1 mouse cellular context compared by ENCODE assay signal in genomic region chr14:61529533-61529932, GRCm38 (mm10).
TF ChIP-seq lines count a peak whose summit lies in the region.

No protein-coding gene starts in this region.

TF ChIP-seq in MEL, 35 proteins besides CTCF, POLR2A, EP300 and RAD21 (continued from another document):
- TF ChIP-seq MYC (IDR thresholded peaks at IDR 0.05; ENCODE audit: low read depth, low read length): 0 out of 2 replicates have a peak, but pooled peaks have one; percentile 30
- TF ChIP-seq POLR2AphosphoS5 (IDR thresholded peaks at IDR 0.05; ENCODE audit: borderline replicate concordance, low read depth, low read length): no peak
- TF ChIP-seq TCF12 (IDR thresholded peaks at IDR 0.05; ENCODE audit: low read depth, low read length): 0 out of 2 replicates have a peak, but pooled peaks have one; percentile 22
- peak; percentile 73 for TF ChIP-seq TBP (IDR thresholded peaks at IDR 0.05; ENCODE audit: low read depth, low read length)
- TF ChIP-seq HCFC1 (IDR thresholded peaks at IDR 0.05; ENCODE audit: low read depth, low read length): no peak
- peak; percentile 24; the same call in 1 of the 2 replicates for TF ChIP-seq TAL1 (IDR thresholded peaks at IDR 0.05; ENCODE audit: low read length)
- TF ChIP-seq ZC3H11A (IDR thresholded peaks at IDR 0.05; ENCODE audit: low read depth, low read length): no peak
- TF ChIP-seq POLR2AphosphoS2 (IDR thresholded peaks at IDR 0.05; ENCODE audit: low read length): no peak
- no peak; the same call in 1 of the 2 replicates for TF ChIP-seq BHLHE40 (IDR thresholded peaks at IDR 0.05; ENCODE audit: borderline replicate concordance, low read depth, low read length)
- TF ChIP-seq MAFK (IDR thresholded peaks at IDR 0.05; ENCODE audit: borderline replicate concordance, low read depth, low read length): peak; percentile 77; the same call in 1 of the 2 replicates
- TF ChIP-seq MAX (IDR thresholded peaks at IDR 0.05; ENCODE audit: low read length): peak; percentile 59; the same call in 1 of the 2 replicates
- TF ChIP-seq ZKSCAN1 (IDR thresholded peaks at IDR 0.05; ENCODE audit: low read depth, low read length): no peak
- no peak for TF ChIP-seq JUND (IDR thresholded peaks at IDR 0.05; ENCODE audit: low read depth, low read length)
- TF ChIP-seq MAZ (IDR thresholded peaks at IDR 0.05; ENCODE audit: low read depth, low read length): no peak
- 0 out of 2 replicates have a peak, but pooled peaks have one; percentile 12 for TF ChIP-seq GATA1 (IDR thresholded peaks at IDR 0.05; ENCODE audit: low read depth, low read length)
- TF ChIP-seq USF2 (IDR thresholded peaks at IDR 0.05; ENCODE audit: borderline replicate concordance in 1 of 2, insufficient read depth in 1 of 2, low read depth in 1 of 2, low read length in 2 of 2): no peak
- no peak for TF ChIP-seq CHD1 (IDR thresholded peaks at IDR 0.05; ENCODE audit: low read depth, low read length)
